Mouse (Mus musculus): ENCODE data around the gene BC055324.

BC055324 gene

DNA sequence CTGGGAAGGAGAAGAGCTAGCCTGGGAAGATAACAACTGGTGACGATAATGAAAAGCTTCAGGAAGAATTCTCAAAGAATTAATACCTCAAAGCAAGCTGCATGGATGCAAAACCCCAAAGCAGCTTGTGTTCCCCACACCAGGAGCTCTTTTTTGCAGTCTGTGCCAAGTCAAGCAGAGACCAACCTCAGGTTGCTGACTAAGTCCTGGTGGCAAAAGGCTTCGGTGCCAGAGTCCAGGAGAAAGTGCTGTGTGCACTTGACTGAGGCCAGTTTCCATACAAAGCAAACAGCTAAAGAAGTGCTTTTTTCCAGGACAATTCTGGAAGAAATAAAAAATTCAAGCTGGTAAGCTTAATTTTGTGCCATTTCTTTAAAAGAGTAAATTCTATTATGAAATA lies 41.2 kb downstream of the BC055324 start:
- no peak for DNase-seq (ENCODE audit: low spot score)

DNA sequence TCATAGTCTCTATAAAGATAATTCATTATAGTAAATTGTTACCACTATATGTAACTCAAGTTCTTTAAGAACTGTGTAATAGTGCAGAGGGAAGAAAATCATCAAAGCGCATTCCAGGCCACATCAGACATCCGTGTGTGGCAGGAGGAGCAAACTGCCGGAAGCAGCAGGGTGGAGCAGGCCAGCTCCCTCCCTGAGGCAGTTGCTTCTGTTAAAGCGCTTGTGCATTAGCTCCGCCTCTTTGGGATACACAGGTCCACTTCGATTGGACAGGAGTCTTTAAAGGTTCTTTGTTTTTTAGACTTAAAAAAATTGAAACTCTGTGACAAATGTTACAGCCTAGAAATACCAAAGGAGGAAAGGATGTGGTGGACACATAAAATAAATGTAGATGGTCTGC lies 52.5 kb downstream of the BC055324 start:
- DNase-seq (ENCODE audit: low spot score), result no peak

DNA sequence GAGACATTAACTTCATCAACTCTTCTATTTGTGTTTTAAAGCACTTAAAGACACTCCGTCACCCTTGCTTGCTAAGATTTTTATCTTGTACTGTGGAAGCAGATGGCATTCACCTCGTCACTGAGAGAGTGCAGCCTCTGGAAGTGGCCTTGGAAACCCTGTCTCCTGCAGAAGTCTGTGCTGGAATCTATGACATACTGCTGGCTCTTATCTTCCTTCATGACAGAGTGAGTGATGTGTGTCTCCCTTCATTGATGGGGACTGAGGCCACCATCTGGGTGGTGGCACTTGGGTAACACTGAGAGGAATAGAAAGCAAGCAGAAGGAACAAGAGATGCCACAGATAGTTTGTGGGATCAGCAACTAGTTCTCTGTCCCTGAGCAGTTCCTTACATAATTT lies 60.0 kb downstream of the BC055324 start:
- no peak for DNase-seq (ENCODE audit: low spot score)

DNA sequence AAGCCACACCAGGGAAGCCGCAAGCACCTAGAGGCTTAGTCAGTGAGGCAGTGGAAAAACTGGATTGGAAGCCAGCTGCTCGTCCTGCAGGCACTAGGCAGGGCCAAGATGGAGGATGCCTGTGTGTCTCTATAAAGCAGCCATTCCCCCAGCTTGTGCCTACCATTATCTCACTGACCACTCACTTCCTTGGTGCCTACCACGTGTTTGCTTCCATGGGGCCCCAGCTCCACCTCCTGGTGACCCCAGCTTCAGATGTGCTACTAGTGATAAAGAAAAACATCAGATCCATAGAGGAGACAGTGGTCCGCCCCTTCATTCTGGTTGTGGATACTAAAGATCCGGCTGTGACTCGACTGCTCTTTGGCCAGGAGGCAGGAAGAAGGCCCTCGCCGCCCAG lies 62.8 kb downstream of the BC055324 start:
- DNase-seq (ENCODE audit: low spot score), result no peak

DNA sequence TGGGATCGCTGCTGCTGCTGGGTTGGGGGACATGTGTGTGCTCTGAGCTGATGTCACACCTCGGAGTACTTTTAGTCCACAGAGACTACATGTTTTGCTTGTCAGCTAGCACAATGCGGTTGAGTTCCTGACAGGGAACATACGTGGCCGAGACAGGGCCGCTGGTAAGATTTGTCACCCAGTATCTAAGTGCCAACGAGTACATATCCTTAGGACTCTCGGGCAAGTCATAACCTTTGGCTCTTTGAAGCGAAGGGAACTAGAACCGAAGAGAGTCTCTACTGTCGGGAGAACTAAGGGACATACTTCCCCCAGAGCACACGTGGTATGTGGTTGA lies 64.2 kb downstream of the BC055324 start:
- DNase-seq (ENCODE audit: low spot score), result peak; percentile 60

DNA sequence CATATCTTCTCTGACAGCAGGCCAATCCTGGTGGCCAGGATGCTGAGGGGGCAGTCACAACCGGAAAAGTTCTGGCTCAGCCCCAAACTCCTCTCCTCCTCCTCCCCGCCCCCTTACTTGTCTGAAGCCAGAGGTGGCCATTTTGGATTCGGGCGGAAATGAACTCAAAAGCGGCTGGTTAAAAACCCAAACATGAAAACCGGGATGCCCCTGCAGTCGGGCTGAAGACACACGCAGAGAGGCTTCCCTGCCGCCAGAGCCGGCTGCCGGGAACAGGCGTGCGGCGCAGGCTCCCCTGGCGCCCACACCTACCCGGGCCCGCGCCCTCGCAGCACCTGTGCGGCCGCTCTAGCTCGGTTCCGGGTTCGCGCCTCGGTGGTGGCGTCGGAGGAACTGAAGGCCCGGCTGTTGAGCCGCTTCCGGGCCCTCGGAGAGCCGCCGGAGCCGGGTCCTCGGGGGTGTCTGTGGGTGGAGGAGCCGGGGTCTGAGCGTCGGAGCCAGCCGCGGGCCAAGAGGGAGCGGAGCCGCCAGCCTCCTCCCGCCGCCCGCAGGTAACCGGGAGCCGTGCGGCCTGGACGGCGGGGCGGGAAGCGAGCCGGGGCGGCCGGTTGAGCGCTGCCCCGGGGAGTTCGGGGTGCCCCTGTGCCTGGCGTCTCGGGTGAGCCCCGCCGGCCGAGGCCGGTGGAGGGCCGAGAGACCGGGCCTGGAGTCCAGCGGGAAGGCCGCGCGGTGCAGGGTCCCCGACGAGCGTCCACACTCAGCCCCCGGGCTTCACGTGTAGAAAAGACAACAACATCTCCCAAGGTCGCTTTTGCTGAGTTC lies 64.7 kb downstream of the BC055324 start:
- peak; percentile 83 for DNase-seq (ENCODE audit: low spot score)

DNA sequence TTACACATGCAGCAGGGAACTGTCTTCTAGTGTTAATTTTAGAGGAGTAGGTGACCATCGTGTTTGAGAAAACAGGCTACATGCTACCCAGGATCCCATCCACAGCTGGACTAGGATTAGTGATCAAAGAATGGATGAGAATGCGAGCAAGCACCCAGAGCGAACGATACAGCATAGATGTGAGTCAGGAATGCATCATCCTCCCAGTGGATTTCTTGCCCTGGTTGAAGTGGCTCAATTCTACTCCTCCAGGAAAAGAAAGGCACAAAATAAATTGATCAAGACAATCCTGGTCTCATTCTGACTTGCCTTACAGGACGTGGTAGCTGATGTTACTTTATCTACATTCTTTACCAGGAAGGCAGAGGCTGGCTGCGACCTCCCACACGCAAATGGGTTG lies 65.8 kb downstream of the BC055324 start, which contains the start of gene Scyl3:
Gene Scyl3, plus strand, starts transcription at position 255 of the 400 bp plus-strand sequence.
- no peak for DNase-seq (ENCODE audit: low spot score)

DNA sequence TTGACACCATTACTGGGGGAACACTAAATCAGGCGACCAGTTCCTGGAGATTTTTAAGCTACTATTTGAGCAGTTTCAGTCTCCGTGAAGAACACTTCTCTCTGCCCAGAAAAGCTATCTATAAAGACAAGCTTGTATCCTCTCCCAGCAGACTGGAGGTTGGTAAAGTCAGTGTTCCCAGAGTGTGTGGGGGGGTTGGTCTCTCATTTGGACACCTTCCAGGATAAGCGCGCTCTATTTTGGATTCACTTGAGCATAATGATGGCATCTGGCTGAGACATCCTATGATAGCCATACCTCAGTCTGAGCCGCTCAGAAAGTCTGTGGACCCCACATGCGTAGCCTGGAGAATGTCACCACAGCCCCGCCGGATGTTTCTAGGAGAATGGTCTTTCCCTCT lies 70.5 kb downstream of the BC055324 start:
- DNase-seq (ENCODE audit: low spot score), result no peak

DNA sequence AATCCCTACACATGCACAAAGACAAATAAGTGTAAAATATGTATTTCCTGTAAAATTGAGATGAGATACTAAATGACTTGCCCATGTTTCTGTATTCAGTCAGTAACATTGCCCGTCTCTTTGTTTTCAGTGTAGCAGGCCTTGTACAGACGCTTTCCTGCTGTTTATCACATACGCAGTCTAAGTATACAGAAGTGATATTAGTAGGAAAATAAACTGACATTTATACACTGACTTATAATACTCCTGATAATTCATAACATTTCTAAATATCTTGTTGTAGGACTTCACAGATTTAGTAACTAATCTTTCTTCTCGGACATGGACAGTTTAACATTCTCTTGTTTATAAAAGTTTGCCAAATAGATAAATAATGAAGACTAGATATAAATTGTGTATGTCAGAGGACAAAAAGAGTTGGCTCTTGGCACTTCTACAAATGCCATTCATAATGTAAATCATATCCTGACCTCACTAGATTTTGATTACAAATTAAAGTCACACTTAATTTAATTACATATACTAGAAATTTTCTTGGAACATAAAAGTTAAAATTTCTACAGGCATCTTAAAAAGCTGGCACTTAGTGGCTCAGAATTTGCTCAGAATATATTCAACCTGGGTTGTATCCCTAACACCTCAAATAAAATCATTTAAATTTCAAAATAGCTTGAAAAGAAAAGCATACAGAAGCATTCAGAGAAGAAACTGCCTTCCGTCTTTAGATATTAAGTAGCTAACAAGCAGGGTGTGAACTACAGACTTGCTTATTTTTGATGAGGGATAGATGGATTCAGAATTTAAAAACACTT lies 77.0 kb downstream of the BC055324 start:
- no peak for DNase-seq (ENCODE audit: low spot score)

DNA sequence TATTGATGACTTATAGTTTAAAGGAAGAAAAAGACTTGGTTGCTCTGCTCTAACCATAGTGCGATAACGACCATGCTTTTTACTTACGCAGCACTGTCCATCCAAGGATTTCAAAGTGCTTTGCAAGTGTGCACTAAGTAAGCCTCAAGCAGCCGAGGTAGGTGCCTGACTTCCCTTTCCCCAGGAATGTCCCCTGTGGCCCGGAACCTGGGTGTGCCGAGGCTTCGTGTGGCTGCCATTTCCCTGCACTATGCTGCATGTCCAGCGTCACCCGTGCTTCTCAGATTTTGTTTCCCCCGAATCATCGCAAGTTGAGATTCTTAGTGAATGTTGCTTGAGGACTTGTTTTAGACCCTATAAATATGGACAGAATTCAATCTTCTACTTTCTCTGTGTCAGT lies 82.6 kb downstream of the BC055324 start:
- no peak for DNase-seq (ENCODE audit: low spot score)

DNA sequence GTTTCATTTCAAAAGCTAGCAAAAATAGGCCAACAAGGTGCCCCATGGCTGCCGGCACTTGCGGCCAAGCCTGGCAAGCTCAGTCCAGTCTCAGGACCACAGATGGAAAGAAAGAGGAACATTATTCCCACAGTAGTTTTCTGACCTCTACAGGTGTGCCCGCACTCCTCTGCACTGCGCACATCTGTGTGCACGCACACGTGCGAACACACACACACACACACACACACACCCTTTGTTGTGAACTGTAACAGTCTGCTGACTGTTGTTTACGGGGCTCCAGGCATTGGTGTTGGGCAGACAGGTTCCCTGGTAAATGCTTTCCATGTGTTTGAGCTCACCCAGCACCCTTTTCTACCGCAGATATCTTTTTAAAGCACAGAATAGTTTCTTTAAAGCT lies 83.8 kb downstream of the BC055324 start:
- DNase-seq (ENCODE audit: low spot score), result no peak

DNA sequence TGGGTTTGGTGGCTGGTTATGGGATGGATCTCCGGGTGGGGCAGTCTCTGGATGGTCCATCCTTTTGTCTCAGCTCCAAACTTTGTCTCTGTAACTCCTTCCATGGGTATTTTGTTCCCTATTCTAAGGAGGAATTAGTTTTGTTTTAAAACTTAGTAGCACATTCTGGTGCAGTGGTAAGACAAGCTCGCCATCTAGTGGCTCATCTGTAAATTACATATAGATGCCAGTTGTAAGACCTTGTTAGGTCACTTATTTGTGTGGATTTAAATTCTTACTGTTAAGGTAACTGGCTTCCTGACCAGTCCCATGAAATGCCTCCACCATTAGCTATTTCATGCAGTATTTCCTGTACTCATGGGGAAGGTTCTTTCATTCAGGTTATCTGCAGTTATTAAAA lies 84.3 kb downstream of the BC055324 start:
- no peak for DNase-seq (ENCODE audit: low spot score)

DNA sequence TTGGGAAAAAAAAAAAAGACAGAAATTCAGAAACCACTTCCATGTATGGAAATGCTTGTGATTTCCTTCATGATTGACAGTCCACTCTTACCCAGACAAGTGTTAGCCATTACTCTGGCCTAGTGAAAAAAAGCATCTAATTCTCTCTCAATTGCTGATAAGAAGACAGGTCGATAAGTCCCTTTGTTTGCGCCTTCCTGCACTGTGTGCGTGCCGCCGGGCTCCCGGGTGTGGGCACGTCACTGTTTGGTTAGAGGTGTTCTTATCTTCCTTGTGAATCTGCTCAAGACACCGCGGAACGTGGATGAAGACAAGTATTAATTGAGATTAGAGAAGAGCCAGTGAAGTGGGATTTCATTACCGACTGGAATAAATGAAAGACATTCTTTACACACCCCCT lies 86.2 kb downstream of the BC055324 start:
- no peak for DNase-seq (ENCODE audit: low spot score)

DNA sequence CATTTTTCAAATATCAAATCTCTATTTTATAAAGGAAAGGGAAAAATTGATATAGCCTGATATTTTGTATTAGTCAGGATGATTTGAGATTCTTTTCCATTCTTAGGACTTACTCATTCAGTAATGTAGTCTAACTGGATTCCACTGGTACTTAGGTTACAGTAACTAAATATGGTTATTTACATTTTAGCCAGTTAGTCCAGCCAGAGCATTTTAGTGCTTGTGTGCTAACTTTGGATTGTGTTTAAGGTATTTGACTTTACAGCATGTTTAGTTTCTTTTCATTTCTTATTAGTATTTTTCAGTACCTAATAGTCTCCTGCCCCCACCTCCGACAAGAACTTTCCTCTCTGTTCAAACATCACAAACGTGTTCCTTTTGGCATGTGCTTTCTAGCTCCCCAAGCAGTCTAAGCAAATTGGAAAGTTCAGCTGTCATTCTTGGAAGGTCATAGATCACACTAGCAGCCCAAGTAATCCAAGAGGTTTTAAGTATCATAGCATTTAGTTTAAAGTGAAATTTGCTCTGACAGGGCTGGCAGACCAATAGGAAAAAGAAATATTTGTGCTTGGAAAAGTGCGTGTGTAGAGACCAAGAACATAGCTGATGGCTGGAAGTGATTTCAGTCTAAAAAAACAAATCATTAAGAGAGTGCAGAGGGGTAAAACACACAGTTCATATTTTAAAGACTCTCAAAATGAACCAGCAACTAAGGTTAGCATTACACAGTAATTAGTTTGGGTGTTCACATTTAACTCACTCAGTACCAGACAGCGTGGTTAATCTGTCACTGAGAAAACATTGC lies 87.4 kb downstream of the BC055324 start:
- no peak for DNase-seq (ENCODE audit: low spot score)

DNA sequence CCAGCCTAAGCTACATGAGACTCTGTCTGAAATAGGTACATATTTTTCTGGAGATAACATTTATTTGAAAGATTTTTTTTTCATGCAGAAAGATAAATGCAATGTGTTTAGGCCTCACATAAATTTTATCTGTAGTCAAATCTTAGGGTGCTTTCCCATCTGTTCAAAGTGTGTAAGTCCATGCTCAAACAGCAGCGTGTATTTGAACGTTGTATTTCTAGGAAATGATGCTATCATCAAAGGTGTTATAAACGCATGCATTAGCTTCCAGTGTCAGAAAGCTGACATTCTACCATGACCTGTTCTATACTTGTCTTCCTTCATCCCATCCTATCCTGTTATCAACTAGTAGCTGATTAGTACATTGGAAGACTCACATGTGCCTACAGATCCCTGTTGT lies 91.2 kb downstream of the BC055324 start:
- DNase-seq (ENCODE audit: low spot score), result no peak

DNA sequence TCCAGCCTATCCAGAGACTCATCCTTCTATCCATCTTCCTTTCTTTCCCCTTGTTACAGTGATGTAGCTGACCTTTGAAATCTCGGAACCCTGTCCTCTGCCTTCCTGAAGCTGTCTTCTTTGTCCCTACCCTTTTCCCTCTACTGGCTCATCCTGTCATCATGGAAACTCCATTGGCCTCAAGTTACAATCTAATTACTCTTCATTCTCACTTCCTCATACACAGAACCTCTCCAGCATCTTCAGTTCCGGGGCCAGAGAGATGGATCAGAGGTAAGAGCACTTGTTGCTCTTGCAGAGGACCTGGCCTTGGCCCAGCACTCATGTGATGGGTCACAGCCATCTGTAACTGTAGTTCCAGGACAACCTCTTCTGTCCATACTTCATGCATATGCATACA lies 94.4 kb downstream of the BC055324 start:
- DNase-seq (ENCODE audit: low spot score), result no peak

DNA sequence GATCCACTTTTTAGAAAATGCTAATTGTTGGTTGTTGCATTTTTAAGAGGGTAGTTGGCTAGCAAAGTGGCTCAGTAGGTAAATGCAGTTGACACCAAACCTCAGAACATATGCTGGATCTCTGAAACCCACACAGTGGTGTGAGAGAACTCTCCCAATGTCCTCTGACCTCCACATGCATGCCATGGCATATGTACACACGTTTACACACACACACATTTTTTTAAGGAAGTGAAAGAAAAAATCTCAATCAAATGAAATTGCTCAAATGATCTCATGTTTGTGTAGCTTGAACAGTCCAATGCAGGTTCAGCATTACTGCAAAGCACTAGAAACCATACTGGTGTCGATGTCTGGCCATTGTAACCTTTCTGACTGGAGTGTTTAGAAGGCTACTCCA lies 95.0 kb downstream of the BC055324 start:
- DNase-seq (ENCODE audit: low spot score), result no peak

DNA sequence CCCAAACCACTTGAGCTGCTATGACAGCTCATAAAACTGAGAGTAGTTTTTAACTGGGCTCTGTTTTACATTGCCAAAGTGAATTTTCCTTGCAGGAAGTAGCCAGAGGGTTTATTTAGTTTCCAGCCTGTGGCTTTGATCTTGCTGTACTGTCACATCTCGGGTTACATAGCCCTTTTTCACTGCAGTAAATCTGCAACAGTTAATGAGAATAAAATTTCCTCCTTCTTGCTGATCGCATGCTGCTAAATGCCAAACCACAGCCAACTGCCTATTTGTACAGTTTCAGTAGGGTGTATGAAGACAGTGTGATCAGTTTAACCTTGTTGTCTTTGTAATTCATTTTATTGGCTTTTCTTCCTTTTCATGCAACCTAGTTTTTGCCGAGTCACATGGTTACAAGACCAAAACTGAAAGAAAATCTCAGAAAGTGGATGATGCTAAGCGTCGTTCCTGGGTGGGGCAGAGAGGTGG lies 96.3 kb downstream of the BC055324 start:
- DNase-seq (ENCODE audit: low spot score), result no peak

Data from T-cell, adult 2 months (primary cell).